Mouse (Mus musculus) cerebellum, postnatal 10 days (tissue): ENCODE results near the gene Dpp9.
A peak's percentile ranks its signal among the peaks of the same experiment; 100 is the strongest.

Source experiments
- DNase-seq, 2 experiments: peaks; one replicate each; pipeline ENCODE4 v3.0.0; 2021; ENCODE audit warnings: mixed read lengths in 2 of 2

The Dpp9 gene

DNA sequence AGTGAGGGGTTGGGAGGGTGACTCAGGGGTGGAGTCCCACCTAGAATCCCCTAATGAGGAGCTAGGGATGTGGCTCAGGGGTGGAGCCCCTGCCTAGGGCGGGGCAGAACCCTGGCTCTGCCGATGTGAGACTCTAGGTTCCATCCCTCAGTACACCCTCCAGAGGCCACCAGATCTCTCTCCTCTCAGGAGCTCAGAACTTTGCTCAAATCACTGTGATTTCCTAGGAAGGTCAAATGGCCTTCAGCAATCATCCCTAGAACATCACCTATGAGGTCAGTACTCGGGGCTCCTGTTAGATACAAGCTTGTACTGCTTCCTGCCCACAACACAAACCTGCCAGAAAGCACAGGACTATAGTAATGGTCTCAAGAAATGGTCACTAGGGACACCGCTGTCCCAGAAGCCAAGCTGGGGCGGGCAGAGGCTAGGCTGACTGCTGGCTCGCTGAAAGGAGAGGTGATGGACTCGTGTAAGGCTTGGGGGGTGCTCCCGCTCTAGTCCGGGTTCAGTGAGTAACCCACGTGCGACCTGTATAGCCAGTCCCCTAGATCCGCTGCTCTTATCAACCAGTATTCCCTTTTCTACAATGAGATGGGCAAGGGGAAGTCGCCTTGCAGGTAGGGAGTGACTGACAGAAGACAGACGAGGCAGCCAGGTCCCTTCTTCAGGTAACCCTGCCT lies 35.6 kb downstream of the Dpp9 start:
- peak in 1 of 2 experiments; percentile 40 for DNase-seq

DNA sequence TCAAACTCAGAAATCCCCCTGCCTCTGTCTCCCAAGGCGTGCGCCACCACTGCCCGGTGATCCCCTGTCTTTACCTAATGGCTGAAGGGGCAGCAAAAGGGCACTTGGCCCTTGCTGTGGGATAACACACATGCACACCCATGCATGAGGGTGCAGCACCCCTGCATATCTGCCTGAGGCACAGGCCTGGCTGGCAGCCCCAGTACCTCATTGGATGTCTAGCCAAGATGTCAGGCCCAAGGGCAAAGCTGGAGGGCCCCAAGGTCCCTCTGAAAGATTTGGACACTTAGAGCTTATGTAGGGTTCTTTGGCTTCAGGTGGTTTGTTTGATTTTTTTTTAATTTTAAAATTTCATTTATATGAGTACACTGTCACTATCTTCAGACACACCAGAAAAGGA lies 43.3 kb downstream of the Dpp9 start:
- no peak for DNase-seq

- DNase-seq = no peak
Observed at GRCm38 (mm10) chr17:56173401-56174046, 45.2 kb downstream of the Dpp9 start.

DNA sequence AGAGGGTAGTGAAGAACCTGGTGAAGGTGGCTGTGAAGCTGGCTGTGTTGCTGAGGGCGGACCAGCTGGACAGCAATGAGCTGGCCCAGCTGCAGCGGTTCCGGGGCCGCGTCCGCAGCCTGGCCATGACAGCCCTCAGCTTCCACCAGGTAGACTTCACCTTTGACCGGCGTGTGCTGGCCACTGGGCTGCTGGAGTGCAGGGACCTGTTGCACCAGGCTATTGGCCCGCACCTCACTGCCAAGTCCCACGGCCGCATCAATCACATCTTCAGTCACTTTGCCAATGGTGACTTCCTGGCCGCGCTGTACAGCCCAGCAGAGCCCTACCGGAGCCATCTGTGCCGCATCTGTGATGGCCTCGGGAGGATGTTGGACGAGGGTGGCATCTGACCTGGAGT lies 46.8 kb downstream of the Dpp9 start:
- DNase-seq = no peak

DNA sequence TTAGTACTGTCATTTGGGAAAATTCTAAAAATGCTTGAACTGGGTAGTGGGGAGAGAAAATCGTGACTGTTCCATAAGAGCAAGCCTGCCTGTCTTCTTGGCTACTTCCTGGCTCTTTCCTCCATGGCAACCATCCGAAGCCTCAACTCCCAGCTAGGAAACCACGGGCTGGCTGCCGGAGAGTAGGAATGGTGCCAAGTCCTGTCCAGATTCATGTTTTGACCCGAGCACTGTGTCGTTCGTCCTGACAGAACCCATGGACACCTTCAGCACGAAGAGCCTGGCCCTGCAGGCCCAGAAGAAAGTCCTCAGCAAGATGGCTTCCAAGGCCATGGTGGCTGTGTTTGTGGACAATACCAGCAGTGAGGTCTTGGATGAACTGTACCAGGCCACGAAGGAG lies 47.2 kb downstream of the Dpp9 start:
- peak; percentile 41 to 48 for DNase-seq

DNA sequence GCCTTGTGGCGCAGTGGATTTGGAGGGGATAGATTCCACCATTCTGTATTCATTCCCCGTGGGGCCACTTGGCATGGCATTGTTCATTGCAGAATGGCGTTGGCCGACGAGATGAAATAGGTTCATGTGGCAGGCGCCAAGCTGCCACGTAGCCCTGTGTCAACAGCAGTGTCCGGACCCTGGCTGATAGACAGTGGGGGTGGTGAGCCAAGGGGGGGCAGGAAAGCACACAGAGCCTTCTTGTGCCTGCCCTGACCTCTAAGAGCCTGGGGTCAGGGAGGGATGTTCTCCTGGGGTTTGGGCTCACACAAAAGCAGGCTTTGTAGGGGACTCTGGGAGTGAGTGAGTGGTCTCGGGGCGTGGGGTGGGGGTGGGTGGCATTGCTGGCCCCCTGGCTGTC lies 48.1 kb downstream of the Dpp9 start:
- peak in 1 of 2 experiments; percentile 48 for DNase-seq

GRCm38 (mm10) chr17:56169830-56170229 lies 48.9 kb downstream of the Dpp9 start:
- no peak for DNase-seq

DNA sequence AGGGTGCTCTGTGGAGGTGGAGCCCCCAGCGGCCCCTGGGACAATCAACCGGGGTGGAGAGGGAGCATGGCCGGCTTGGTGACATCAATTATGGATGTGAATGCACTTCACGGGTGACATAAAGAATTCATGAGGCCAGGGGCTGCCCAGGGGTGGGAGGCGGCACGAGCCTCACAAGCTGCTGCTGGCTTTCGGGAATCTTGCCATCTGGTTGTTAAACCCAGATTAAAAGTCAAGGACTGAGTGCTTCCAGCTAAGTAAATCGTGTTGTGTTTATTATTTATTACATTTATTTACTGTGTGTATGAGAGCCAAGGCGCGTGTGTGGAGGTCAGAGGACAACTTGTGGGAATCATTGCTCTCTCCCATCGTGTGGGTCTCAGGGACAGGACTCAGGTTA lies 53.0 kb downstream of the Dpp9 start:
- no peak for DNase-seq

DNA sequence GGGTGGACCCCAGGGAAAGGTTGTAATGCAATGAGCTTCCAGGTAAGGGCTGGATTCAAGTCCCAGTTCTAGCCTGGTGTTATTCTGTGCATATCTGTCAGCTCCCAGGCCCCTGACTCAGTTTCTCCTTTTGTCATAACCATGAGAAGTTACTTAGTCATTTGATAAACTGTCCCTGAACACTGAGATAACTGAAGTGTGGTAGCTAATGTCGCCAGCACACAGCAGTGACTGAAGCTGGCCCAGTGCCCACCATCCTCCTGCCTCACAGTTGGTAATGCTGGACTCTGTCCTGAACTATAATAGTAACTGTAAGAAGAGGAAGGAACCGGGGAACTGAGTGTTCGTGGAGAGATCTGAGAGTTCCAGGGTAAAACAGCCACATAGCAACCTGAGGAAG lies 54.2 kb downstream of the Dpp9 start:
- DNase-seq = peak; percentile 67 to 74

GRCm38 (mm10) chr17:56163523-56164102 lies 55.1 kb downstream of the Dpp9 start:
- DNase-seq = no peak

DNA sequence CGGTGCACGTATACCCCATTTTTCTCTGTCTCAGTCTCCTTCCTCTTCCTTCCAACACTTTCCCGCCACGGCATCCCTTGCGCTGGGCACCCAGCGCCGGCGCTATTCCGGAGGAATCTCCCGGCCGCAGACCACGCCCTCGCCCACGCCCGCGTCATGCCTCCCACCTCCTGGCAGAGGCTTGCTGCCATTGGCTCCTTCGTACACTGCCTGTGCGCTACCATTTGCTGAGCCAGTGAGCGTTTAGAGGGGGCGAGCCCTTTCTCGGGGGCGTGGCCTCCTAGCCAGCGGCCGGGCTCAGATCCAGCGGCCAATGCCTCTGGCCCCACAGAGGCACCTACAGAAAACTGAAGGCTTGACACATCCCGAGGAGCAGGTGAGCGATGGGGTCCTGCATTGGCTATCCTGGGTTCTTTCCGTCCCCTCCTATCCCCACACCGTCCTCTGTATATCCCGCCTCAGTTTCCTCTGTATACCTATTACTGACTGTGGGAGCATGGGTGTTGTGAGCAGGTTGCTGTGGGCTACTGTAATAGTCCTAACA lies 56.4 kb downstream of the Dpp9 start, which contains the start of gene Tnfaip8l1:
Tnfaip8l1 (plus strand) TSS at position 247 of the 544 bp plus-strand sequence.
- peak; percentile 96 to 97 for DNase-seq

DNA sequence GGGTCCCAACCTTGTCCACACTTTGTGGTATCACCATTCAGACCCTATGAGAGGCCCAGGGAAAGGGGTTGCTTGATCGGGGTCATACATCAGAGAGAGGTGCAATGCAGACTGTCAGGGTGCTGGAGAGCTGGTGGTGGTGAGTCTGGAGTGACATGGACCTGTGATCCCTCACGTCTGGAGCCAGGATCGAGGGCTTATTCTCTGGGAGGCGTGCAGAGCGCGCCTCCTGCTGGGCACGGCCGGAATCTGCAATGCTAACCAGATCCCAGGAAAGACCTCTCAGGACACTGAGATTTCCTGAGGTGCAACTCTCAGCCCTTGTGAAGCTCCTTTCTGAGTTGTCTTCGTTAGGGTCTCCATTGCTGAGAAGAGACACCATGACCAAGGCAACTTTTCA lies 59.0 kb downstream of the Dpp9 start:
- DNase-seq = peak; percentile 73 to 76

- DNase-seq = peak; percentile 73 to 74
Observed at GRCm38 (mm10) chr17:56153643-56154042, 65.1 kb downstream of the Dpp9 start.

DNA sequence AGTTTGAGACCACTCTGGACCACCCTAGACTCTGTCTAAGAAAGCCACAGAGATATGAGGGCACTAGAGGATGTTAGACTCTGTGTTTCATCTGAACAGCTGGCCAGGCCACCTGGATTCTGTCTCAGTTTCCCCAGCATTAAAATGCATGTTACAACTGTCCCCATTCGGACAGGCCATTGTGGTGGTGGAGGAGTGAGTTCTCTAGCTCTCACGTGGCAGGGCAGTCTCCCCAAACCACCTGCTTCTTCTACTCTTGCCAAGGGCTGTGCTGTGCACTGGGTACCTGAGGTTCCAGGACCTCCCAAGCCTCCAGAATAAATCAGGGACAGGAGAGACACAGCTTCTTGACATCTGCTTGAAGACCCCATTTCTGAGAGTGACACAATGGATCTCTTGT lies 68.8 kb downstream of the Dpp9 start:
- DNase-seq = no peak

- no peak for DNase-seq
Observed at GRCm38 (mm10) chr17:56148790-56149618, 69.7 kb downstream of the Dpp9 start.

GRCm38 (mm10) chr17:56148280-56148679 lies 70.4 kb downstream of the Dpp9 start:
- DNase-seq = no peak

DNA sequence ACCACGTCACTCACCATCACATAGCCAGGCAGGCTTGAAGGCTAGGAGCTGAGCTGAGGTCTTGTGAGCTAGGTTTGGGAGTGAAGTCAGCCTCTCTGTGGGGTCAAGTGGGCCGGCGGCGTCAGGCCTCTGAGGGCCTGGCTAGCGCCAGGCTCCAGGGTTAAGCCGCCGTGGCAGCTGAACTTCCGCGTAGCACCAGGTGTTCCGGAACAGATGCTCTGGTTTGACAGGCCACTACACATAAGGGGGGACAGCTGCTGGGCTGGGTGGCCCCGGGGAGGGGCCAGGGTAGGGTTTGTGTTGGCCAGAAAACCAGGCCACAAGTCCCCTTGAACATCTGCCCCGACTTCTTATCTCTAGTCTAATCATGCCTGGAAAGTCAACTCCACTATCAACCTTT lies 71.3 kb downstream of the Dpp9 start:
- no peak for DNase-seq

DNA sequence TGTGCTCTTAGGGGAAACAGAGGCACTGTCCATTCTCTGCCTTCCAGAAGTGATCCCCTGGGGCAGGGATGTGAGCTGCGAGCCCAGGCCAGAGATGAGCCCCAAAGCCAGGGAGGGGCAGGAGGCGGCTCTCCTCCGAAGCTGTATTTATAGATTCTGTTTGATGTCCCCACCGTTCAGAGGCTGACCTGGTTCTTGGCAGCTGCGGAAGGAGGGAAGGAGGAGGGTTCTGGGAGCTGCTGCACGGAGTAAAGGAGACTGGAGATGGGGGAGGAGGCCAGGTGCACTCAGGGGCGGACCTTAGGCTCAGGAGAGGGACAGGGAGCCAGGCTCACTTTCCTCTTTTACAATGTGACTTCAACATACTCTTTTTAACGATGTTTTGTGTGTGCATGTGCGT lies 72.6 kb downstream of the Dpp9 start:
- DNase-seq = no peak

- DNase-seq = no peak
Observed at GRCm38 (mm10) chr17:56144546-56144945, 74.2 kb downstream of the Dpp9 start.

DNA sequence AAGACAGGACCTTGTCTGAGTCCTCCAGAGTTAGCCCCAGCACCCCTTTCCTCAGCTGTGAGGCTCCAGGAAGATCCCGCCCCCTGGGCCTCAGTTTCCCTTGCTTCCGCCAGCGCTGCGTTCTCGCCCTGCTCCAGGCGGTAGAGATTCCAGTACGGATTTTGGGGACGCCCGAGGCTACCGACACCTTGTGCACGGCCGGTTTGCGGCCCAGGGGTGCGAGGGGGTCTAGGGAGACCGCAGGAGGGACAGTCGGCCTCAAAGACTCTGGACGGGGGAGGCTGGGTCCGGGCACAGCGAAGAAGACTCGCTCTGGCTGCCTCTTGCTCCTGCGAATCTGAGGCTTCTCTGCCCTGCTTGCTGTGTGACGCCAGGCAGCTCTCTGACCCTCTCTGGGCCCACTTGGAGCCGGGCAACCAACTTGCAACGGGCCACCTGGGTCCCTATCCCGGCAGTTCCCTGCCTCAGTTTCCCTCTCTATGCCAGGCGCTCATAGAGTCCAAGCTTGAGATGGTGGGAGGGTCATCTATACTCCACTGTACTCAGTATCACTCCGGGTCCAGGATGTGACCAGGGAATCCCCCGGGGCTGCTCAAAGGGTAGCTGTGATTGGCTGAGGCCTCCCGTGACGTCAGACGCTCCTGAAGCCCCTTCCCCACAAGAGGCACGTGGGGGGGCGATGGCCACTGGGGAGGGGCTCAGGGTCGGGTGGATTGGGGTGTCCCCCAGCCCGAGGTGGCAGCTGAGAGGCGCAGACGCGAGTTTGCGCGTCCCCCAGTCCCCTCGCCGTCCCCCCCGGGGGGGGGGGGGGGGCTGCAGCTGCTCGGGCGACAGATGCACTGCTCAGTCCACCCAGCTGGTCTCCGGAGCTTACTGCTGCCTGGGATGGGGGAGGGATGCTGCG lies 76.8 kb downstream of the Dpp9 start:
- DNase-seq = peak; percentile 80 to 84

DNA sequence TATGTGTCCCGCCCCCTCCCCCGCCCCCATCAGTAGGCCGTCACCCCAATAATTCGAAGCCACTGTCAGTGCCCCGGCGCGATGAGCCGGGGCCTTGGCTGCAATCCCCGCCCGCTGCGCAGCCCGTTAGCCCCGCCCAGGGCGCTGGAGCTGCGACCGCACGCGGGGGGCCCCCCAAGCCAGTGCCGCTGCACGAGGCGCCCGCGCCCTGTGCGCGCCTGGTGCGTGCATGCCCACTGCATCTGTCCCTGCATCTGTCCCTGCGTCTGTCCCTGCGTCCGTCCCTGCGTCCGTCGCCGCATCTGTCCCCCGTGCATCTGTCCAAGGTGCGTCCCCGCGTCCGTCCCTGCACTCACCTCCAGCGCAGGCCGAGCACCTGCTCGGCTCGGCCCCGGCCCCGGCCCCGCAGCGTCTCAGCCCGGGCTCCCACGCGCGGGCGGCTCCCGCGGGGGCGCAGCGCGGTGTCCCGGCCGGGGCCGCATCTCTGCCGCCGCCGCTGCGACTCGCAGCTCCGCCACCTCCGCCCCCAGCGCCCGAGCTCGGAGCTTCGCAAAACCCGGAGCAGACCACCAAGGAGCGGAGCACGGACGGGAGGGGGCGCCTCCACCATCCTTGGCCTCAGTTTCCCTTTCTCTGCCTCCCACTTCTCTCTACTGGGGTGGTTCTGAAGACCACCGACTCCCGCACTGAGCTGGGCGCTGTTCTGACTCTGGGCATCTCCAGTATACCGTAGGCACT lies 78.7 kb downstream of the Dpp9 start, which contains the start of gene Sema6b:
Sema6b (minus strand) TSS at position 486 of the 738 bp plus-strand sequence.
- DNase-seq = peak; percentile 91 to 92
